Mouse (Mus musculus) brain, embryonic 14.5 days (tissue): Measurements from ENCODE around the gene Trim43c.
"Not testable (repeated sequence)": the region's sequence is repeated elsewhere in the genome, so short reads cannot be mapped to it uniquely, and the experiment has no call there.

Experiments used
- CTCF ChIP-seq: fragments of 200-500 bp; IDR thresholded peaks from 2 replicates; pipeline ENCODE4 v1.5.1; 2012; ENCODE audit warnings: inconsistent platforms, mild to moderate bottlenecking, moderate library complexity, borderline replicate concordance; ENCODE audit not compliant: insufficient read depth, insufficient read length; ENCODE audit errors: extremely low read depth
- POLR2A ChIP-seq: fragments of 200-500 bp; IDR thresholded peaks from 2 replicates; pipeline ENCODE4 v1.6.1; 2012; ENCODE audit warnings: mild to moderate bottlenecking, inconsistent platforms, borderline replicate concordance; ENCODE audit not compliant: poor library complexity, insufficient read depth, insufficient read length, severe bottlenecking; ENCODE audit errors: extremely low read depth

DNA sequence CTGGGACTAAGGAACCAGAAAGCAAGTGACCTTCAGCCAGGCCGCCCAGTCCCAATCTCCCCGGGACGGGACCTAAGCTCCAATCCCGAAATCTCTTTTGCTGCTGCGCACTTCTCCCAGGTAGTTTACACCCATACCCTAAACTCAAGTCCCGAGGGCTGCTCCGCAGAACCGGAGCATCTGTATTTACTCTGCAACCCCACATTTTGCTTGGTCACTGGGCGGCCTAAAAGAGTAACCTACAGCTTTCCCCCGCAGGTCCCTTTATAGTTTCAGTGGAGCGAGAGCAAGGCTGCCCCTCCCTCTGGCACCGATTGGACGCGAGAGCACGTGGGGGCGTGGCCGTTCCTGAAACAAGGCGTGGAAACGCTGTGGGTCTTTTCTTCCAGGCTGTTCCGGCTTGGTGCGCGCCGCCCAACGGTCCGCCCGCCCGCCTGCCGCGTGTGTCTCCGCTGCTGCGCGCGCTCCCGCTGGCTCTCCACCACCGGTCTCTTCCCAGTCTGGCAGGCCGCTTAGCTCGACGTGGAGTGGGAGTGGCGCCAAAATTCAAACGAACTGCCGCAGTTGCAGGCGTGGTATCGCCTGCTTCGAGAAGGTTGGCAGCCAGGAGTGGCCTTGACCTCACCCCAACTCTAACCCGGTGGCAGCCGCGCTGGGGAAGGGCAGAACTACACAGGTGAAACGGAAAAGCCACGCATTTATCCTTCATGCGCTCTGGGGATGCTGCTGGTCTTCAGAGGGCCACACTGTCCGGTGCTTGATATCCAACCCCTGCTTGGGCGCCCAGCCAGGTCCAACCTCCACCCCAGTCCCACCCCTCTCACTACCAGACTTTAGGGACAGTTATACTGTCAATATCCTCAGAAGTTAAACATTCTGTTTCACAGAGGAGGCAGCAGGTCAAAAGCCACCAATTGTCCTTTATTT is 19.9 kb downstream of the Trim43c start:
- TF ChIP-seq POLR2A, CTCF: not testable (repeated sequence)
